Mouse (Mus musculus) frontal cortex, adult 2 months (tissue): ENCODE measurements around the gene Pacsin3. TPM values are rescaled to one million over a fixed set of nuclear protein-coding genes. Genes with fewer than 3 reads are reported as not detected.
A peak's percentile ranks its signal among the peaks of the same experiment; 100 is the strongest.
"Not testable (repeated sequence)": the region's sequence is repeated elsewhere in the genome, so short reads cannot be mapped to it uniquely, and the experiment has no call there.

Experiments
- DNase-seq, 2 experiments: peaks; one replicate each; pipeline ENCODE4 v3.0.0; 2022; ENCODE audit warnings: low spot score in 1 of 2; ENCODE audit errors: extremely low spot score in 1 of 2
- polyA plus RNA-seq: library from polyadenylated mRNA; depleted of rRNA; stranded (reverse); fragments of >200 nt; gene quantifications from 2 replicates; pipeline ENCODE4 v1.2.3, GENCODE M21; 2012; rRNA removed

Pacsin3 gene
- 70.8 and 81.0 TPM in 2 replicates for polyA plus RNA-seq

DNA sequence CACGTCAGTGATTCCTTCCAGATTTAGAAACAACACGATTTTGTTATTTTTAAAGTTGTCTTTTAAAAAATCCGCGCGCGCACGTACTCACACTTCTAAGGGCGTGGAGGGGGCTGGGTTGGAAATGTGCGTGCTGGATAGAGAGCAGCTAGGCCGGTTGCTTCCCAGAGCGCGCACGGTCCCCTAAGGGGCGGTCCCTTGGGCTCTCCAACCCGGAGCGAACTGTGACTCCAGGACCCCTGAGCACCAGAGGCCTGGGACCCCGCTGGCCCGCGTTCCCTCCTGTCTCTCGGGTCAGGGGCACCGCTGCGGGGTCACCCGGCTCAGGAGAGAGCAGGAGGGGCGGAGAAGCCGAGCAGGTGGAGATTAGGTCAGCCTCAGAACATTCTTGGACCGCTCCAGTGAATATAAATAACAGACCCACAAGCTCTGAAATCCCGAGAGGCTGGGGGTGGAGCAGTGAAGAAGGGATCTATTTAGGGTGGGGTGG, at the start of gene Pacsin3:
TSS of gene Pacsin3 (plus strand) at position 294 of the 490 bp plus-strand sequence.
- peak in 1 of 2 experiments; percentile 61 for DNase-seq

DNA sequence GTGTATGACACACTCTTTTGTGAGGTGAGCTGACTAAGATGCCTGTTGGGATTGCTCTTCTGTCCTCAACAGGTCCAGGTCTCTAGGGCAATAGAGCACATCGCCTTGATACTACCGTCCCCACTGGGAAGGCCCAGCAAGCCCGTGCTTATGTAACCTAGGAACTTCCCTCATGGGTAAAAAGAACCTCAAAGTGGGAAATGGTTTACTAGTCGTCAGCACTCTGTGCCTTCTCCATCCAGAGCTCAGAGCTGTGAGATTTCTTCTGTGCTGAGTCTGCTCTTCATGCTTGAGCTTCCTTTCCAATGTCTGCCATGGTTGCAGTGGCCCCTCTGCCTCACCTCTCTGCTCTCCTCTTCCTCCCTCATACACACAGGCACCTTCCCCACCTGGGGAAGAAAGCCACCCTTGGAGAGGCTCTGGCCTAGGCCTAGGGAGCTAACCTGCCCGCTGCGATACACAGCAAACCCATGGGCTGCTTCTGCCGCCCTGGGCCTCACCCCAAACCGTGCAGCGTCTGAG, 49.4 kb upstream of the Pacsin3 start:
- no peak for DNase-seq

GRCm38 (mm10) chr2:91213311-91213710, 42.4 kb upstream of the Pacsin3 start:
- no peak for DNase-seq

DNA sequence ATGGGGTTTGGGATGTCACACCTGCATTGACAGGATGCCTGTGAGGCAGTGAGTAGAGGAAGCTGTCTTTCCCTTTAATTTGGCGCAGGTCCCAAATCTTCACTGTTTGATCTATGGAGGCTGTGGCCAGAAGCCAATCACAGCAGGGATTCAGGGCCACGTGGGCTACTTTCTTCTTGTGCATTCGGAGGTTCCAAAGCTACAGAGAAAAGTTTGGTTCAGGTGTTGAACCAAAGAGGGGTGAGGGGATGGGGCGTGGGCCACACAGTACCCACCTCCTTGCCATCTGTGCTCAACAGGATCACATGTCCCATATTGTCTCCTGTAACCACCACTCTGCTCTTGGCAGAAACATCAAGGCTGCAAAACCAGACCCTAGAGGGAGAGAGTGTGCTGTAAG, 38.7 kb upstream of the Pacsin3 start:
- peak in 1 of 2 experiments; percentile 35 for DNase-seq

GRCm38 (mm10) chr2:91220501-91220900, 35.3 kb upstream of the Pacsin3 start:
- no peak for DNase-seq

GRCm38 (mm10) chr2:91223614-91224013, 32.1 kb upstream of the Pacsin3 start:
- no peak for DNase-seq

DNA sequence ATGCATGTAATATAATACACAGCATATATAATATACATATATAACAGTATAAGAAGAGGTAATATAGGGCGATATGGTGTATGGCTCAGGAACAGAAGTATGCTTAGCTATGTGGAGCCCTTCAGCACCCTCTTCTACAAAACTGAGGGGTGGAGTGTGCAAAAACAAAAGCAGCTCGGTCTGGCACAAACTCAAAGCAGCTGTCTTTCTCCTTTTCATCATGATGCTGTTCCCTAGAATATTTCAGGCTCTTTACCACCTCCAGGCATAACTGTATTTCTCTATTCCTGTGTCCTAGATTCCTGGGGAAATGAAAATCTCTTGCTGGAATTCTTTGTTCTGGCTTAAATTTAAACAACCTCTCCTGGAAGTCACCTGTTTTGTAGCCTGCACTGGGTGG, 26.0 kb upstream of the Pacsin3 start:
- DNase-seq: peak; percentile 71 to 72

- peak; percentile 75 to 87 for DNase-seq
These were observed 18.9 kb upstream of the Pacsin3 start, which contains the start of gene Ddb2 for GRCm38 (mm10) chr2:91236601-91237510. TSS of gene Ddb2 (minus strand) at chr2:91236982.

GRCm38 (mm10) chr2:91237511-91238080, 18.2 kb upstream of the Pacsin3 start:
- DNase-seq: not testable (repeated sequence)

- DNase-seq: no peak
These were observed 13.2 kb upstream of the Pacsin3 start for GRCm38 (mm10) chr2:91242547-91242946.

DNA sequence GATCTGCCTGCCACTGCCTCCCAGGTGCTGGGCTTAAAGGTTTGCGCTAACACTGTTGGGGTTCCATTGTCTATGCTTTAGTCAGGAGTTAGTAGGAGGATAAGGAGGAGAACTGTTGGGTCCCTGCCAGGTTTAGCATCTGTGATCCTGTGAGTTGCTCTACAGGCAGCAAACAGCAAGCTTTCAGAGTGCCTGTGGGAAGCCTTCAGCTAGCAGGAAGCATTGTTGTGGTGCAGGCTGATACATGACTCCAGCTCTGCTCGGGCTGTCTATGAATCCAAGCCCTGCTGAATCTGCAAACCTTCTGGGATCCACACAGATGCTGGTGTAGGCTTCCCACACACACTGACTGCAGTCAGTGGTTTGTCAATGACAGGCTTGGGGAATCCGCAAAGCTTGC, 12.3 kb upstream of the Pacsin3 start:
- peak; percentile 70 to 87 for DNase-seq

- no peak for DNase-seq
These were observed 11.1 kb upstream of the Pacsin3 start for GRCm38 (mm10) chr2:91244557-91245228.

GRCm38 (mm10) chr2:91248366-91248765, 7.4 kb upstream of the Pacsin3 start:
- no peak for DNase-seq

DNA sequence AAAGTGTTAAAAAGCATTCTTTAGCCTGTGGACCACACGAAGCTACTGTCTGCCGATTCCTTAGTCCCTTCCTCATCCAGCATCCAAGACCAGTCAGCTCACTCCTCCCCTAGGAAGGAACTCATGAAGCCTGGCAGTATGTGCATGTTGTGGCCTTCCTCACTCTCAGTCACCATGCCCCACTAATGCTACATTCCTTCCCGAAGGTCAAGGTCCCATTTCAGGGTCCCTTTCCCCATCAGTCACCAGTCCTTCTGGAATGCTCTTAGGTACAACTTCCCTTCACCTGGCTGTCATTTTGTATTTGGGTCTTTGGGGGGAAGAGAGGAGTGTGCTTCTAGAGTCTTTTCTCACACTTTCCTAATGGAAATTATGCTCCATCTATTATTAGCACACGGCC, 3.8 kb upstream of the Pacsin3 start:
- no peak for DNase-seq

- DNase-seq: no peak
These were observed 3.2 kb upstream of the Pacsin3 start for GRCm38 (mm10) chr2:91252512-91252911.

DNA sequence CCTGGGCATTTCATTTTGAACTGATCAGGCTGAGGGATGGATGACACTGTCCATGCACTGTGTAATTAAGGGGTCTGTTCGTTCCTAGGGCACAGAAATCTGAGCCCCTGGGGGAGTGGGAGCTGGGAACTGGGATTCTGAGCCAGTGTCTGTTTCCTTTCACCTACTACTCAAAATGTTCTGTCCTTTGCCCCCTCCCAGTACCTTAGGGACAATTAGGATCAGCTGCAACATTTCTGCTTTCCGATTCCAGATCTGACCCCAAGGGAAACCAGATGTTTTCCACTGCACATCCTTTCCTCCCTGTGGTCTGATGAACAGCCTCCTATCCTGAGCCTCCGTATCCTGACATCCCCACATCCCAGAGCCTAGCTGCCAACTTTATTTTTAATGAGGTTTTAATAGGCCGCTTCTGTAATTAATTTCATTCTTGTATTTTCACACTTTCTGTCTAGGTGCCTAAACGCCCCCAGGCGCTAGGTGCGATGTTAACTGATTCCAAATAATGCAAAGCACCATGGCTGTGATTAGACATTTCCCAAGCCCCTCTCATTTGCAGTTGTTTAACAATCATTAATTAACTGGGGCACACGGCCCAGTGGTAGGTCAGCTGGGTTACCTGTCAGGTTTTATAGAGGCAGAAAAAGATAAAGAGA, 901 bp upstream of the Pacsin3 start:
- no peak for DNase-seq

DNA sequence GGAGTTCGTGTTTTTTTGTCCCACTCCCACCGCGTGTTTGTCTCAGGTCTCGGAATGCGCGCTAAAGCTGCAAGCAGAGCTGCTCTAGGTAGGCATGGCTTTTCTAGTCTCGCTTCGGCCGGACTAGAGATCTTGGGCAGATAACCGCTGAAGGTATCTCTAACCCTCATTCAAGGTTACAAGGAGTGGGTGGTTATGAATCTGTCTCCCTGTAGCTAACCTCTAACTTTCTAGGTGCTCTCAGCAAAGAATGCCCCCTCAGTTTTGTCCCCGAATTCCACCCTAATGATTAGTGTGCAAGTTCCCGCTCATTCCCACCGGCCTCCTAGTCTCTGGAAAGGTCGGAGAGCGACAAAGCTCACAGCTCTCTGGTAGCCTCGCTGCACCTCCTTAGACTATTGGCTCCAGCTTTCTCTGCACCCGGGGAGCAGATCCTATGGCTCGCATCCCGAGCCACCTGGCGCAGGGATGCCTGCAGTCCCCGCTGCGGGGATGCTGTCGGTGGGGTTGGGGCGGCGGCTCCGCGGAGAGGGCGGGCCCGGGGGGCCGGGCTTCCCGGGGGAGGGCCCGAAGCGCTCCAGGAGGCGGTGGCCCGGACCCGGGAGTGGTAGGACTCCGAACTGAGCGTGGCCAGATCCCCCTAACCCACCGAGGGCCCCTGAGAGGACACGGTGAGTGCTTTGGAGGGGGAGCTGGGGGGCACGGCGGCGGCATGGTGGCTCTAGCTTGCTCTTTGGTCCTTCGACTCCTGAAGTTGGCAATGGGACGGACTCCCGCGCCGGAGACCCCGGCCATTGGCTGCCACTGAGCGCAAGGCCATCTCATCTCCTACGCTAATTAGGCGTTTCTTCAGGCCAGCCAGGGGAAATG, 737 bp downstream of the Pacsin3 start:
- DNase-seq: peak in 1 of 2 experiments; percentile 61

- DNase-seq: no peak
These were observed 1.6 kb downstream of the Pacsin3 start for GRCm38 (mm10) chr2:91257126-91257980.
